Mouse (Mus musculus) CH12.LX (cell line): ENCODE results near the gene Prickle4. TPM values are rescaled to one million over a fixed set of nuclear protein-coding genes. Genes with fewer than 3 reads are reported as not detected.

Experiments
- DNase-seq: peaks from one replicate; pipeline ENCODE4 v3.0.0-alpha.2; 2013; ENCODE audit errors: extremely low read depth
- H3K27ac ChIP-seq: 2 replicates; pipeline ENCODE4 v1.5.1; 2012; ENCODE audit warnings: low read depth, mild to moderate bottlenecking, control low read depth, moderate library complexity; ENCODE audit not compliant: insufficient read depth
- H3K27me3 ChIP-seq: replicated peaks from 2 replicates; pipeline ENCODE3; 2012; ENCODE audit warnings: inconsistent platforms
- H3K36me3 ChIP-seq, 2 experiments: replicated peaks in 1 of 2; 2 replicates each; pipeline versions ENCODE3 to v1.6.1; 2012; ENCODE audit warnings: inconsistent platforms in 1 of 2, low read length in 1 of 2, mild to moderate bottlenecking in 1 of 2, mixed read lengths in 1 of 2, moderate library complexity in 1 of 2; ENCODE audit not compliant: control insufficient read depth in 1 of 2, insufficient read depth in 1 of 2
- H3K4me1 ChIP-seq, 2 experiments: 2 replicates each; pipeline ENCODE4 v1.6.1; 2012; ENCODE audit warnings: inconsistent platforms in 1 of 2, moderate library complexity in 1 of 2; ENCODE audit not compliant: insufficient read depth in 2 of 2, control insufficient read depth in 1 of 2
- H3K4me2 ChIP-seq: 2 replicates; pipeline ENCODE4 v1.6.1; 2012; ENCODE audit warnings: low read depth, mild to moderate bottlenecking, control low read depth; ENCODE audit not compliant: poor library complexity, insufficient read depth, severe bottlenecking
- H3K4me3 ChIP-seq, 3 experiments: fragments of 150-350 bp in 1 of 3; sonication (generic) in 1 of 3; replicated peaks in 1 of 3; 2 replicates each; pipeline versions ENCODE3 to v1.5.1; 2011 to 2012; ENCODE audit warnings: low read depth in 2 of 3, low read length in 2 of 3, mild to moderate bottlenecking in 2 of 3, moderate library complexity in 2 of 3, control low read depth in 1 of 3, improper control_type of control experiment in 1 of 3, inconsistent platforms in 1 of 3, mixed read lengths in 1 of 3; ENCODE audit not compliant: poor library complexity in 1 of 3
- H3K79me2 ChIP-seq: replicated peaks from 2 replicates; pipeline ENCODE4 v1.6.1; 2012; ENCODE audit warnings: mild to moderate bottlenecking, moderate library complexity; ENCODE audit not compliant: control insufficient read depth, poor library complexity, insufficient read depth, severe bottlenecking; ENCODE audit errors: extremely low read depth
- H3K9ac ChIP-seq: 2 replicates; pipeline ENCODE4 v1.6.1; 2012; ENCODE audit warnings: low read depth, mild to moderate bottlenecking, control low read depth, moderate library complexity; ENCODE audit not compliant: insufficient read depth
- H3K9me3 ChIP-seq: replicated peaks from 2 replicates; pipeline ENCODE3; 2012; ENCODE audit warnings: low read length, inconsistent platforms, mixed read lengths
- BHLHE40 ChIP-seq: IDR thresholded peaks from 2 replicates; pipeline ENCODE4 v1.6.1; 2011; ENCODE audit warnings: mild to moderate bottlenecking, low read depth, low read length, improper control_type of control experiment
- E2F4 ChIP-seq: IDR thresholded peaks from 2 replicates; pipeline ENCODE4 v1.6.1; 2011; ENCODE audit warnings: low read depth, low read length, improper control_type of control experiment; ENCODE audit not compliant: insufficient replicate concordance
- ELF1 ChIP-seq: IDR thresholded peaks from 2 replicates; pipeline ENCODE4 v1.6.1; 2014; ENCODE audit warnings: low read depth, mild to moderate bottlenecking, inconsistent platforms, low read length, improper control_type of control experiment
- EP300 ChIP-seq: IDR thresholded peaks from 2 replicates; pipeline ENCODE4 v1.6.1; 2011; ENCODE audit warnings: low read length, improper control_type of control experiment
- ETS1 ChIP-seq: conservative IDR thresholded peaks from 2 replicates; pipeline ENCODE4 v1.6.1; 2012; ENCODE audit warnings: low read depth, mild to moderate bottlenecking, inconsistent platforms, low read length, improper control_type of control experiment, moderate library complexity
- GABPA ChIP-seq: IDR thresholded peaks from 2 replicates; pipeline ENCODE4 v1.6.1; 2012; ENCODE audit warnings: low read depth, low read length, improper control_type of control experiment, inconsistent platforms; ENCODE audit not compliant: insufficient replicate concordance
- IRF4 ChIP-seq: IDR thresholded peaks from 2 replicates; pipeline ENCODE4 v1.6.1; 2014; ENCODE audit warnings: low read depth, mild to moderate bottlenecking, inconsistent platforms, low read length, improper control_type of control experiment
- KAT2A ChIP-seq: IDR thresholded peaks from 2 replicates; pipeline ENCODE4 v1.6.1; 2012; ENCODE audit warnings: low read length, improper control_type of control experiment, inconsistent platforms; ENCODE audit not compliant: insufficient replicate concordance
- MYC ChIP-seq: IDR thresholded peaks from 2 replicates; pipeline ENCODE4 v1.6.1; 2011; ENCODE audit warnings: low read depth, mild to moderate bottlenecking, improper control_type of control experiment, low read length
- POLR2A ChIP-seq: IDR thresholded peaks from 2 replicates; pipeline ENCODE4 v1.6.1; 2011; ENCODE audit warnings: low read depth, mild to moderate bottlenecking, improper control_type of control experiment, low read length
- RAD21 ChIP-seq: IDR thresholded peaks from 2 replicates; pipeline ENCODE4 v1.6.1; 2011; ENCODE audit warnings: low read depth, mild to moderate bottlenecking, low read length, improper control_type of control experiment, moderate library complexity
- SIN3A ChIP-seq: IDR thresholded peaks from 2 replicates; pipeline ENCODE4 v1.6.1; 2012; ENCODE audit warnings: low read length, improper control_type of control experiment, inconsistent platforms
- USF1 ChIP-seq: IDR thresholded peaks from 2 replicates; pipeline ENCODE4 v1.6.1; 2014; ENCODE audit warnings: low read depth, mild to moderate bottlenecking, inconsistent platforms, low read length, improper control_type of control experiment
- ZC3H11A ChIP-seq: IDR thresholded peaks from 2 replicates; pipeline ENCODE4 v1.6.1; 2012; ENCODE audit warnings: low read depth, mild to moderate bottlenecking, inconsistent platforms, low read length, improper control_type of control experiment
- ZKSCAN1 ChIP-seq: IDR thresholded peaks from 2 replicates; pipeline ENCODE4 v1.6.1; 2012; ENCODE audit warnings: low read depth, inconsistent platforms, low read length, improper control_type of control experiment, borderline replicate concordance
- ZMIZ1 ChIP-seq: IDR thresholded peaks from 2 replicates; pipeline ENCODE4 v1.6.1; 2012; ENCODE audit warnings: low read depth, mild to moderate bottlenecking, inconsistent platforms, low read length, improper control_type of control experiment
- dilution Hi-C: fragments of 300-500 bp; cut with MboI; formaldehyde crosslinking; loops from 2 replicates; pipeline ENCODE4 v1.14.3; 2020; ENCODE audit warnings: low sequenced_read_pairs; ENCODE audit not compliant: extremely low pct_unique_long_range_greater_than_20kb, extremely low pct_ligation_motif_present
- in situ Hi-C: fragments of 300-500 bp; cut with MboI; formaldehyde crosslinking; loops from 3 replicates; pipeline ENCODE4 v1.14.3; 2019; ENCODE audit warnings: low sequenced_read_pairs, low pct_ligation_motif_present, low pct_unique_long_range_greater_than_20kb, mixed read lengths
- polyA plus RNA-seq: library from polyadenylated mRNA; unstranded; fragments of >175 nt; gene quantifications from 2 replicates; pipeline ENCODE4 v1.2.1, GENCODE M21; 2012; ENCODE audit warnings: low read depth; ENCODE audit not compliant: insufficient read length
- total RNA-seq, 2 experiments: library from RNA; depleted of rRNA; stranded (reverse); fragments of 300-350 nt in 1 of 2; fragments of >200 nt in 1 of 2; gene quantifications; 2 replicates each; pipeline ENCODE4 v1.2.3; 2012 to 2014

Prickle4 gene
- total and polyA plus RNA-seq, 3 experiments = 0.29 to 0.30 TPM; not detected in 1

DNA sequence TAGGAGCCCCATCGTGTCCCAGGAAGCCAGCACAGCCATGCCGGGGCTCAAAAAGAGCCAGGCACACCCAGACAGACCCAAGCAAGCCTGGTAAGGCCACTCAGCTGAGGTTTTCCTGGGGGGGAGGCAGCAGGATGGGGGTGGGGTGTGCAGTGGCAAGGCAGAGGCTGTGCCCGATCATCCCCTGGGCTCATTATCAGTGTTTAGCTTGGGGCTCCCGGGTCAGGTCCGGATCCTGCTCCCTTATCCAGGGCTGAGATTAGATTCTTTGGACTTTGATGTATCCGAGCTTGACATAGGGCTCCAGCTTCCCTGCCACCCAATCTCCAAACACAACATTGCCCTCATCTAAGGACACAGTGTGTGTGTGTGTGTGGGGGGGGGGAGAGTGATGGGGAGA, 17.3 kb upstream of the Prickle4 start:
- no peaks in the 10 kb centered on the region for H3K9me3 ChIP-seq
- H3K4me1 ChIP-seq = peaks cover 7 to 10% of the 10 kb centered on the region in 2 experiments; a peak in 3 of 4 replicates
- no peaks in the 10 kb centered on the region for H3K79me2 ChIP-seq
- dilution Hi-C loops = no loop called here
- no peak for TF ChIP-seq KAT2A
- no peak for TF ChIP-seq POLR2A
- no peak for TF ChIP-seq ZC3H11A
- no peak for TF ChIP-seq IRF4
- TF ChIP-seq RAD21 = no peak
- TF ChIP-seq MYC = no peak
- TF ChIP-seq GABPA = no peak
- no peak for TF ChIP-seq EP300
- TF ChIP-seq ELF1 = no peak
- H3K27ac ChIP-seq = no peak overlapping the region
- no peak overlapping the region for H3K4me3 ChIP-seq
- in situ Hi-C loops = no loop called here
- H3K36me3 ChIP-seq = no peaks in the 10 kb centered on the region
- H3K4me2 ChIP-seq = no peak overlapping the region
- DNase-seq = no peak
- peaks cover 53% of the 10 kb centered on the region for H3K27me3 ChIP-seq
- H3K9ac ChIP-seq = no peak overlapping the region

DNA sequence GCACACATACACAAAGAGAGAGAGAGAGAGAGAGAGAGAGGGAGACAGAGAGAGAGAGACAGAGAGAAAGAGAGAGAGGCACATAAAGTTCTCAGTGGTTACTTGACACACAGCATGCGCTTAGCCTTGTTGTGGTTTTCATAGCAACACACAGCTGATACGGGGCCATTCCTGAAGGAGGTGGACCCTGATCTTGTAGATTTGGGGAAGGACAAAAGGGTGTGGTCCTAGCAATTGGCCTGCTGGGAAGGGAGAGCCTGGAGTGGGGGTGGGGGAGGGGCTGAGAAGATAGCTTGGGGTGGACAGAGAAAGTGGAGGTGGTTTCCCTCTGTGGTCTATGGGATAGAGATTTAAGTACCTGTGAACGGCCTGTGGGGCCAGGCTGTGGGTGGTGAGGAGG, 15.5 kb upstream of the Prickle4 start:
- no peaks in the 10 kb centered on the region for H3K36me3 ChIP-seq
- peaks cover 7 to 9% of the 10 kb centered on the region in 2 experiments; a peak in 3 of 4 replicates for H3K4me1 ChIP-seq
- no peak overlapping the region for H3K9ac ChIP-seq
- no peak for TF ChIP-seq USF1
- TF ChIP-seq ZMIZ1 = no peak
- no peak for TF ChIP-seq ZKSCAN1
- H3K79me2 ChIP-seq = no peaks in the 10 kb centered on the region
- in situ Hi-C loops = no loop called here
- H3K27me3 ChIP-seq = peaks cover 38% of the 10 kb centered on the region
- H3K9me3 ChIP-seq = no peaks in the 10 kb centered on the region
- no peak overlapping the region for H3K27ac ChIP-seq
- no peak overlapping the region for H3K4me2 ChIP-seq
- dilution Hi-C loops = no loop called here
- DNase-seq = no peak
- H3K4me3 ChIP-seq = no peak overlapping the region

DNA sequence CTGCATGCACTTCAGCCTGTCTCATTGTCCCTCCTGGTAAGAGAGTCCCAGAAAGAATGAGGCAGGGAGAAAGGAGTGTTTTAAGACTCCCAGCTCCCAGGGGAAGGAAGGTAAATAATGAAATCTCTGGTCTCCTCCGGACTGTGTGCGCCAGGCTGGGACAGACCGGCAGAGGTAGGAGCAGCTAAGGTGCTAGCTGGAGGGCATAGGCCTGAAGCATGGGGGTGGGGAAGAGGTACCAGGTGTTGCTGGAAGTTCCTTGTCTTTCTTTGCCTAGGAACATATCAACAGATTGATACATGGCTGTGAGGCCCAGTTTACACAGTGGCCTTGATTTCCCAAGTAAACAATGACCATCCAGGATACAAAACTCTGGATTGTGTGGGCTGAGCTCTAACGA, 14.4 kb upstream of the Prickle4 start:
- no peak for DNase-seq
- Histone ChIP-seq H3K27me3 (peaks cover 35% of the 10 kb centered on the region), H3K9me3 (no peaks in the 10 kb centered on the region), H3K4me2 (no peak overlapping the region), H3K4me3 (no peak overlapping the region), H3K79me2 (no peaks in the 10 kb centered on the region)
- TF ChIP-seq ETS1 (no peak), E2F4 (no peak), SIN3A (no peak), BHLHE40 (no peak)
- TF ChIP-seq, all 38 proteins: peak for 0
- peaks cover 6 to 7% of the 10 kb centered on the region in 2 experiments; a peak in 3 of 4 replicates for H3K4me1 ChIP-seq
- dilution Hi-C loops (no loop called here), in situ Hi-C loops (no loop called here)
- H3K27ac ChIP-seq = no peak overlapping the region
- no peak overlapping the region for H3K9ac ChIP-seq
- no peaks in the 10 kb centered on the region for H3K36me3 ChIP-seq
